Mouse (Mus musculus): ENCODE results near the gene Sgca. TPM values are rescaled to one million over a fixed set of nuclear protein-coding genes. Genes with fewer than 3 reads are reported as not detected.
"Not testable (repeated sequence)": the region's sequence is repeated elsewhere in the genome, so short reads cannot be mapped to it uniquely, and the experiment has no call there.

Sgca gene
- total RNA-seq, 4 experiments from 2014 or later: 0.23 to 0.48 (median 0.25) TPM; not detected in 1

DNA sequence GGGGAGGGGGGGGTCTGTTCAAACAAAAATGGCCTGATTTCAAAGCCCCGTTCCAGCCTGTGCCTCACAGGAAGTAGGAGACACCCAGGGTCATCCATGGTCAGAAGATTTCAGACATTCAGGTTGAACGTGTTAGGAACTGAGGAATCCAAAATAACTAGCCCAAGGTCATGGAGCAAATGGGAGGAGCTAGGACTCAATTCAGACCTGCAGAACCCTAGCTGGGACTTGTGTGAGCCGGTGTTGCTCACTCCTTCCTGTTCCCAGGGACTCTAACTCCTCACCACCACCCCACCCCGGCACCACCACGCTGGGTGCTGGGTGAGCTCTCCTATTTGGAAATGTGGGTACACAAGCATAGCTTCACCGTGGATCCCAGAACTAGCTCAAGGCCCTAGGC, 11.2 kb upstream of the Sgca start:
- DNase-seq (ENCODE audit: low spot score in 2 of 2): no peak

DNA sequence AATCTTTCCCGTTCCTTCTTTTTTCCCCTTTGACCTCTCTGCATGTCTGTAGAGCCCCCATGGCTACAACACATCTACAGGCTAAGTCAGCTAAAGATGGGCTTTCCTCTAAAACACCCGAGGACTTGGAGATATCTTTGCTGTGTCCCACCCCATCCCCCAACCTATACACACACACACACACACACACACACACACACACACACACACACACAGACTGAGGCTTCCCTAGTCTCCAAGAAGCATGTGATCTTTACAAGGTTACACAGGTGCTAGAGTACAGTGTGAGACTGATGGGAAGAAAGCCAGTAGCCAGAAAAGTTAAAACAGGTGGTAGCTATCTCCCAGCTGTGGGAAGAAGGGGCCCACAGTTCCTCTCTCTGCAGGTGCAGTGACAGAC, 10.3 kb upstream of the Sgca start:
- no peak for DNase-seq (ENCODE audit: low spot score in 2 of 2)

DNA sequence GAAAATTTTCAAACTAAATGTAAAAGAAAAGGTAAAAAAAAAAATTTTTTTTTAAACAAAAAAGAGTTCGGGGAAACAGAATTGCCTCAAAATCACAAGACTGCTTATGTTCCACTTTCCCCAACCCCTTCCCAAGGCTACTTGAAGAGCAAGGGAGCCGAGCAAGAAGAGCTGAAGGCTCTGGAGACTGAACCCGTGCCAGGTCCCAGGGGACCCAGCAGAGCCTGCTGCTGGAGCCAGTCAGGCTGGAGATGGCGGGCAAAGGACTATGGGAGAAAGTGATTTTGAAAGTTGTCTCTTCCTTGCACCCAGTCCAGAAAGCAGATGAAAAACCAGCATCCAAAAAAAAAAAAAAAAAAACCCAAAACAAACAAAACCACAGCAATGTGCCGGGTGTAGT, 9.7 kb upstream of the Sgca start:
- no peak for DNase-seq (ENCODE audit: low spot score in 2 of 2)

DNA sequence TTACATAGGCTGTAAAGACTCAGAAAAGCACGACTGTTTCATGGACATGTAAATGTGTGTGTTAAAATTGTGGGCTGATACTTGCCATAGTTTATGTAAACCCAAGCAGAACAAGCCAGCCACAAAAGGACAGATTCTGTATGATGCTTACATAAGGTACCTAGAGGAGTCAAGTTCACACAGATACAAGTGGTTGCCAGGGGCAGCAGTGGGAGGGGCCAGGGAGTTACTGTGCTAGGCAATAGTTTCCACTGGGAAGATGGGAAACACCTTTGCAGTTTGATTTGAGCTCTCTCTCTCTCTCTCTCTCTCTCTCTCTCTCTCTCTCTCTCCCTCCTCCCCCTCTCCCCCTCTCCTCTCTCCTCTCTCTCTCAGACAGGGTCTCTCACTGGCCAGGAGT, 9.0 kb upstream of the Sgca start:
- DNase-seq (ENCODE audit: low spot score in 2 of 2): peak in 1 of 2 experiments; percentile 33

DNA sequence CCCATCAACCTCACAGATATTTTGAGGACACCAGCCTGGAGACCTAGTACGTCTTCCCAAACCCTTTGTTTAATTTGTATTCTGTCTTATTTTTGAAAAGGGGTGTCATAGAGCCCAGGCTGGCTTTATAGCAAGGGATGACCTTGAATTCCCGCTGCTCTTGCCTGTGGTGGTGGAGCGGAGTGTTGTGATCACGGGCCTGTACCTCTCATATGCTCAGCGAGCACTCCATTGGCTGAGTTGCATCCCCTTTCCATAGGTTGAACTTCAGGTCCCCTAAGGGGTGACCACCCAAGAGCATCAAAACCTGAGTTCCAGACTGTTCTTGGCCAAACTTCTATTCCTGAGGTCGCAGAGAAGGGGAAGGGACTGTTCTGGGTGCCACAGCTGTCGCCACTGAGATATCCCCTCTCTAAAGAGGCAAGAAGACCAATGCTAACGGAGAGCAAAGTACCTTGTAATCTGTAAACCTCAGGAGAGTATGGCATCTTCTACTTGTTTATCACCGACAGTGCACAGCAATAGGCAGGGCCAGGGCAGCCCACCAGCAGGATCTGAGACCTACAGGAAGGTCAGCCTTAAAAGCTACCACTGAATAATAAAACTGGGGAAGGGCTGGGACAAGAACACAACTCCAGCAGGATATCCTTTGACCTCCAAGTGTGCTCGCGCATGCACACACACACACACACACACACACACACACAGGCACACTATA, 3.5 kb upstream of the Sgca start:
- DNase-seq (ENCODE audit: low spot score in 2 of 2): peak in 1 of 2 experiments; percentile 7

DNA sequence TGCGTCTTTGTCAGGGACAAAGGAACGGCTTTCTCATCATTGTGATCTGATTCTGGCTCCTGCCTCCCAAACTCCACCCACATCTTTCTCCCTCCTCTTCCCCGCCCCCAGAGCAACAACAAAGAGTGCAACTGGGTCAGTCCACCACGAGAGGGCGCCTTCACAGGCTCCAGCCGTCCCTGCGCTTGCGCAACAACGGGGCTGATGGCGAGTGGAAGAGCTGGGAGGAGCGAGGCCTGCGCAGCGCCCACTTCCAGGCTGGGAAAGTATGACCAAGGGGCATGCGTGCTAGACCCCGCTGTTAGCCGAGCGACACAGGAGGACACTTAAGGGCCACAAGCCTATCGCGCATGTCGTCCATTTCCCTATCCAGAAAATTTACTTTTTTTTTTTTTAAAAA, 2.8 kb upstream of the Sgca start:
- DNase-seq (ENCODE audit: low spot score in 2 of 2): peak; percentile 90 to 94

DNA sequence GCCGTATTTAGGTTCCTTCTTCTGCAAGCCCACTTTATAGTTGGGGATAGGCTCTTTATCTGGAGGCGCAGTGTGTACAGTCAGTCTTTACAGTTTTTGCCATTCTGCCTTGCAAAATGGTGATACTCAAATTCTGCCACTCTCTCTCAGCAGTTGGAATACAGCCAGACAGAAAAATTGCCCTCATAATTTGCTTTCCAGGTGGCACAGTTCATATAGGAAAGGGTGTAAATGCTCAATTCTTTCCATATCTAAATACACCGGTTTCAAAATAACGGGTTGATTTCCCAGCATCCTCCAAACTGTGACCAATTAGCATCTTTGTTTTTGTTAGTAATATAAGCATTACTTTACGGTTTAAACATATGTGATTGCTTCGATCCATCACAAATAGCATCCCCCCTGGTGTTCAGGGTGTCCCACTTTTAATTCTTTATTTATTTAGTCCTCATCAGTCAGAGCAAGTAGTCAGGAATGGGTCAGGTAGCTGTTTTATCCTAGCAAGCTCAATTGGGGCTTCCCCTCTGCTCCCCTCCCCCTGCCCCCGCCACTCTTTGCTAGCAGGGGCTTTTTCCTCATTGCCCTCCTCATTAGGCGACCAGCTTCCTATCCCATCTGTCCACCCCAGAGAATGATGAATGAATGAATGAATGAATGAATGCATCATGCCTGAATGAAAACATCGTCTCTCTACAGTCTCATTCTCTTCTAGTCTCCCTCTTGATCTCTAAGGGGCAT, 2.2 kb upstream of the Sgca start:
- DNase-seq (ENCODE audit: low spot score in 2 of 2): peak in 1 of 2 experiments; percentile 7

DNA sequence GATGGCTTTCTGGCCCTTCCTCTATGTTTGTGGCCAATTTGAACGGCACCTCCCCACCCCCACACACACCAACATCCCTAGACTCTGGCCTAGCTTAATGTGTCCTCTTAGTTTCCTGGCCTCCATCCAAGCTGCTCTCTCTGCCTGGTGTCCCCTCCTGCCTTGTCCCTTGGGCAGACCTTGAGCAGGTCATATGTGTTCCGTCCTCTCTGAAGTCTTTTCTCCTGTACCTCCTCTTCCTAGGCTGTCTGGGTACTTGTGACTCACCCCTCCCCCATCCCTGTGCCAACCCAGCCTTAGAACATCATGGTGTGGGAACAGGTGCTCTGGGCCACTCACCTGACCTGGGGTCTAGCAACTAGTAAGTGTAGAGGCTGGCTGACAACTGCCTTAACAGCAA, 1.2 kb downstream of the Sgca start:
- no peak for DNase-seq (ENCODE audit: low spot score in 2 of 2)

DNA sequence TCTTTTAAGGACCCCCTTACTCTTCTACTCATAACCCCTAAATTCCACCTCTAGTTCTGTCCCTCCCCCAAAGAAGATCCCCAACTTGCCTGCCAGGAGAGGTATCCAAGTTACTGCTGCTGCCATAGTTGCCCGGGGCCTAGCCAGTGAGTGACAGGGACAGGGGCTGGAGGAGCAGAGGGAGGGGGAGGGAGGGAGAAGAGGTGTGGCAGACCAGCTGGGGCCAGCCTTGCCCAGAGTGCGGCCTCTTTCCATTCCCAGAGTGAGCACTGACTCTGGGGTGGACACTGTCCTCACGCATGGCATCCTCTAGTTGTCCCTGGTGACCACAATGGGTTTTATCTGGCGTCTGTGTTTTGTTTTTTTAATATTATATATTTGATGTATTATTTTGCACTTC, 2.8 kb downstream of the Sgca start:
- DNase-seq (ENCODE audit: low spot score in 2 of 2): no peak

DNA sequence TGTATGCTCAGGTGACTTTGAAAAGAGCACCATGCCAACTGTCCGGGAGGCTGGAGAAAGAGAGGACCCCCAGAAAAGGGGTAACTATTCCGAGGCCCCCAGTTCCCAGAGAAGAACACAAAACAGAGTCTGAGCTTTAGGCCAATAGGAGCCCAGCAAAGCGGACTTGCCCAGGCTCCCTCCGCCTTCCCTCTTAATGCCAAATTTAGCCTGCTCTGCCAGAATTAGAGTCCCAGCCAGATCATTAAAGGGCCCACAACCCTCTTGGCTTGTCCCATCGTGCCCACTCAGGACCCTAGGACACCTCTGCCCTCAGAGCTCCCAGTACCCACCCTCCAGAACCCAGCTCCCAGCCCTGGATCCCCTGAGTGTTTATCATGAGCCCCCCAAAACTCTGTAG, 3.2 kb downstream of the Sgca start:
- DNase-seq (ENCODE audit: low spot score in 2 of 2): no peak

DNA sequence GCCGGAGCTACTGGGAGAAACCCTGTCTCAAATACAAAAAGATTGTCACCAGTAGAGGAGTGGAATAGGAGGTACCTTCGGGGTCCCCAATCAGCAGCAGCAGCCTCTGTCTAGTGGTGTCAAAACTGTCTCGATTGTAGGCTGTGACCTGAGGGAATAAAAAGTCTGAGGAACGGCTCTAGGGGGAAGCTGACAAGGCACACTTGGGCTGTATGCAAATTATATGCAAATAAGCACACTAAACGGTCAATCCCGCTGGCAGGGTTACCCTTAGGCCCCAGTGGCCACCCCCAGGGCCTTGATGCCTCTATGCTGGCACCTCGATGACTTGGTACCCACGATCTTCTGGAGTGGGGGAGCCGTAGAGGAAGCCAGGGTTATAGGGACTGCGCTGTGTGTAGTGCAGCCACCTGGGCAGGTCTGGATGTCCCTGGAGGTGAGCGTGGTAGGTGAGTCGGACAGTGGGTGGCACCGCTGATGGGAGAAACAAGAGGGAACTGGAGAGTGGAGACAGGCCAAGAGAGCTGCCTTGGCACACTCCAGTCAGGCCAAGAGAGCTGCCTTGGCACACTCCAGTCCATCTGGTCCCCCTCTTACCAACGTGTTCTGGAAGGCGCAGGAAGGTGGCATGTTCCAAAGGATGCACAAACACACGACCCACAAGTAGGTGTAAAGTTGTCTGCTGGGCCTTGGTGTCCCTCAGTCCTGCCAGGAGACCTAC, 4.1 kb downstream of the Sgca start:
- no peak for DNase-seq (ENCODE audit: low spot score in 2 of 2)

DNA sequence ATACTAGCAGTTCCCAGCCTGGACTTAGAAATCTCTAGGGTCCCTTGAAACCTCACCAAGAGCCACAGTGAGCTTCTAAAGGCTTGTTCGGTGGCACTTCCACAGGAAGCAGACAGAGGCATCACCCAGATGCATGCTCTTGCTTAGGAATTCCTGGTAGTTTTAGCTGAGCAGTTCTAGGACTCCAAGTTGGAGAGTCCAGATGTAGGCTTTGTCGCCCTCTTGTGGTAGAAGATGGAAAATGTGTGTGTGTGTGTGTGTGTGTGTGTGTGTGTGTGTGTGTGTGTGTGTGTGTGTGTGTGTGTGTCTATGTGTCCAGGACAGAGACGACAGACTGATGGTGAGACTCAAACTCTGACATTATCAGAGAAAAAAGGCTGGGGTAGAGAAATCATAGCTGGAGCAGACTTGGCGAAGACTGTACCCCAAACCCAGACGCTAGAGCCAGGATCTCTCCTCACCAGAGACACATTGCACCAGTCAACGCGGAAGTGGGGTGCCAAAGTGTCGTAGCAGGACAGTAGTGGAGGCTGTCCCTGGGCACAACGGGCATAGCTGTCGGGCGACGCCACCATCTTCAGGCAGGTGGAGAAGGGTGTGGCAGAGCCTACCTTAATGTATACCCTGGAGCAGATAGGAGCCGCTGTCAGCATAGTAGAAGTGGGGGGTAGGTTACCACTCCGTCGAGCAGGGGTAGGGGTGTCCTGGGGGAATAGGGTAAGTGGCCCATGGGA, 5.8 kb downstream of the Sgca start:
- peak in 1 of 2 experiments; percentile 63 for DNase-seq (ENCODE audit: low spot score in 2 of 2)

DNA sequence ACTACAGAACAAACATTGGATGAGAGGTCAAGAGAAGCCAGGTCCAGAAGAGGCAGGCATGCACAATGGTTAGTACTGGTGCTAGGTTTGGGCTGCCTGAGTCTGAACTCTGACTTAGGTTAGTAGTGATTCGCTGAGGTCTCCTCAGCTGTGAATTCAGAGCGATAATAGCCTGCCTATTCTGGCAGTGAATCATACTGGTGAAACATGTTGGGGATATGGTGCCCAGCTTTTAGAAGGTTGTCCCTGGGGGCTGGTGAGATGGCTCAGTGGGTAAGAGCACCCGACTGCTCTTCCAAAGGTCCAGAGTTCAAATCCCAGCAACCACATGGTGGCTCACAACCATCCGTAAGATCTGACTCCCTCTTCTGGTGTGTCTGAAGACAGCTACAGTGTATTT, 6.4 kb downstream of the Sgca start:
- DNase-seq (ENCODE audit: low spot score in 2 of 2): not testable (repeated sequence)

DNA sequence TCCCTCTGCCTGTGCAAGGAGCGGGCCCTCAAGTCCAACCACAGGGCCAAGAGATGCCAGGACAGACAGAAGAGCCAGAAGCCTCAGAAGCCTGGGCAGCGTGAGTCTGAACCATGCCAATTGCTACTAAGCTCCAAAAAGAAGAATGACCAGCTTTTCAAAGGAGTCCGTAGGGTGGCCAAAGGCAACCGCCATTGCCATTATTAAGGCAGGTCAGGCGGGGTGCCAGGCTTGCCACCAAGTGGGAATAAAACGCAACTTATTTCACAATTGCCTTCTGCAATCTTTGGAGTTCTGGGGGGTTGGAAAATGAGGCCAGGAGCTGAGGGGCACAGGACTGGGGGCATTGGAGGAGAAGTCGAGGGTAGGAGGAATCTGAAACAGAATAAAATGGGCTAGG, 7.9 kb downstream of the Sgca start:
- DNase-seq (ENCODE audit: low spot score in 2 of 2): no peak

DNA sequence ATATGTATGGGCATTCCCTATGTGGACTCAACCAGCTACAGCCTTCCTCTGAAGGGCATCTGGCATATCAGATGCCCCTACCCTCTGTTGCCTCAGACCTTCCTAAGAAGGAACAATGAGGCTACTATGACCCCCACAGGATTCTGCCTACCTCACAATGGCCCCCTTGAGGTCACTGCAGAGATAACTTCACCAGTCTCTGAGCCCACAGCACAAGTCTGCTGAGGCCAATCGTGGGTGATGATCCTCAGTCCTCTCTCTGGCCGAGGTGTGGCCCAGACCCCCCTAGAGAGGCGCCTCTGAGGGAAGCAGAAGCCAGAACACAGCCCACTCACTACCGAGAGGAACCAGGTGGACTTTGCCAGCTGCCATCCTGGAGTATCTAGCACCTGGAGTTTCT, 8.7 kb downstream of the Sgca start, which contains the start of gene Hils1:
TSS of gene Hils1 (plus strand) at position 175 of the 400 bp plus-strand sequence.
- DNase-seq (ENCODE audit: low spot score in 2 of 2): no peak

DNA sequence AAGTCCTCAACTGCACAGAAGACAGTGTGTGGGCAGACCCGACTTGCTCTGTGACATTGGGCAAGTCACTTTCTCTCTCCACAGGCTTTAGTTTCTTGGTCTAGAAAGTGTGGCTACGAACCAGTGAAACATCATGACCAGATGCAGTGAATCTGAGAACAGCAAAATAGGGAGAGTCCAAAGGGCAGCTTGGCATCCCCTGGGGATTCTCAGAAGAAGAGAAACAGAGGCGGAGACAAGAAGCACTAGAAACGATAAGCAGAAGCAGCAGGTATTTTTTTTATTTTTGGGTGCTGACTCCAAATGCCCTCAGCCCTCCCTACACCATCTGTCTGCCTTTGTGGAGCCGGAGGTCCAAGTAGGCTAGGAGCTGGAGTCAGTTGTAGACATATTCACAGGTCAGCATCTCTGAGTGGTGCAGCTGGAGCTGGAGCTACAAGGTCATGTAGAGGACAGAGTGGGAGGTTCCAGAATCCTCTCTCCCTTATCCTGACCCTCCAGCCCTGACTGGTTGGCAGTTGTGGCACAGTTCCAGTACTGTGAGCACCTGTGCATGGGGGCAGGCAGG, 13.5 kb downstream of the Sgca start:
- DNase-seq (ENCODE audit: low spot score in 2 of 2): no peak

DNA sequence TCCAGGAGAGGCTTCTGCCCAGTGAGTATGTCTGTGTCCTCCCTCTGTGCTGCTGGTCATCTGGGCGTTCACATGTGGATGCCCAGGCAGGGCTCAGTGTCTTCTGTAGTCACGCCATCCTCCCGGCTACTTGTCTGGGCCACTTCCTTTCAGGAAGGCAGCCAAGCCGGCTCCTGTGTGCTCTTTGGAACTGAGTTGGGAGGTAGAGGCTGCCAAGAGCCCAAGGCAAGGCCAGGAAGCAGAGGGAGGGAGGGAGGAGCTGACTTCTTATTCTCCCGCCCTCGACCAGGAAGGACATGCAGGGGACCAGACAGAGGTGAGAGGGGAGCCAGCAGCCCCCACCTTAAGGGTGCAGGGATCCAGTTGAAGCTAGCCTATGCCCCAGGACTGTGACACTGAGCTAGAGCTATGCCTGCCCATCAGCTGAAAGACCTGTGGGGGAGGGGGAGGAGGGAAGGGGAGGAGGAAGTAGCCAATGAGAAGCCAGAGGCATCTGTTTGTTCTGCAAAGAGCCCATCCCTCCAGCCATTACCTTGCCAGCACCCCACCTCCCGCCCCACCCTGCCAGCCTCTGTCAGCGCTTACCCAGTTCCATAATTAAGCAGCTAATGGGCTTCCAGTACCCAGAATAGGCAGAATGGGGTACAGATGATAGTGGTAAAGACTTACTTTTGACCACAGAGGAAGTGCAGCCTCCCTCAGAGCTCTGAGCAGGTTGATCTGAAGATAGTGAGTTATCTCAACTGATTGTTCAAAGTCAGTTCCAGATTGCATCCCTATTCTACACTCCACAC, 17.9 kb downstream of the Sgca start:
- no peak for DNase-seq (ENCODE audit: low spot score in 2 of 2)

DNA sequence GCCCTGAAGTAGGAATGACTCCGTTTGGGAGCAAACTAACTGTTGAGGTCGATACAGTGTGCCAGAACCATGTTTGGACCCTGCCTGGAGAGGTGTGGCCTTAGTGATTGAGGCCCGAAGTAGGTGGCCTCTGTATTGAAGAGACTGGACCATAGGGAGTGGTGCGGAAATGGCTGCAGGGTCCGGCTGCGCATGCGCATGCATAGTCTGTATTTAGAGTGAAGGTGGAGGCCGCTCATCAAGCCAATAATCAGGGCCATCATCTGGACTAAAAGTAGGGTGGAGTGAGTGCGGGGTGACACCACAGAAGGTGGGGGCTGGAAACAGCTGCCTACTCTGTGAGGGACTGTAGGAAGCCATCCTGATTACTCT, 18.4 kb downstream of the Sgca start:
- no peak for DNase-seq (ENCODE audit: low spot score in 2 of 2)

DNA sequence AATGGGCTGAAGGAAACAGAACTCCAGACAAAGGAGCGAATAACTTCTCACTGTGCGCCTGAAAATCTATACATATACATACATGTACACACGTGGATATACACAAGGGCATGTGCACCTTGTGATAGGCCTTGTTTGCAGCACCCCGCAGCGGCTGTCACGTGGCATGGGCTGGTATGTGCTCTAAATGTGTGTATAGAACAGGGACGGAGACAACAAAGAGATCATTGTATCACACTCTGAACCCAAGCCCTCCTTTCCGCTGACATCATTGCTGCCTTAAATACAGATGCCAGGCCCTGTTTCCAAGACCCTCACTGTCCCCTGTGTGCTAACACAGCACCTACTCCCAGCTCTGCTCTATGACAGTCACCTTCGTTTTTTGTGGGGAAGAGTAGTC, 21.0 kb downstream of the Sgca start:
- no peak for DNase-seq (ENCODE audit: low spot score in 2 of 2)

DNA sequence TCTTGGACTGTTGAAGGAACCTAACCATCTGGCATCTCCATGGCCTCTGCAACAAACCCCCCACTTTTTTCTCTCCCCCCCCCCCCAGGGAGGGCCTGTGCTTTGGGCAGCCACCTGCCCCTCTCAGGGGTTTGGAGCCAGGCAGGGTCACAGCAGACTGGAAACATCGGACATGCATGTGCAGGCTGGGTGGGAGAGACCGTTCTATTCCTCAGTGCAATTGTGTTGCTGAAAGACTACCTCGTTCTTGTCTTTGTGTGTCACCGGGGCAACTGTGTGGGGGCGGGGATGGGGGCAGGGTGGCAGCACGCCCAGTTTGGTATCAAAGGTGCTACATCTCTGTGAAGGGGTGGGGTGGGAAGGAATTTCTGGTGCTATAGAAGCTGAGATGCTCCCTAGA, 24.0 kb downstream of the Sgca start:
- DNase-seq (ENCODE audit: low spot score in 2 of 2): no peak

DNA sequence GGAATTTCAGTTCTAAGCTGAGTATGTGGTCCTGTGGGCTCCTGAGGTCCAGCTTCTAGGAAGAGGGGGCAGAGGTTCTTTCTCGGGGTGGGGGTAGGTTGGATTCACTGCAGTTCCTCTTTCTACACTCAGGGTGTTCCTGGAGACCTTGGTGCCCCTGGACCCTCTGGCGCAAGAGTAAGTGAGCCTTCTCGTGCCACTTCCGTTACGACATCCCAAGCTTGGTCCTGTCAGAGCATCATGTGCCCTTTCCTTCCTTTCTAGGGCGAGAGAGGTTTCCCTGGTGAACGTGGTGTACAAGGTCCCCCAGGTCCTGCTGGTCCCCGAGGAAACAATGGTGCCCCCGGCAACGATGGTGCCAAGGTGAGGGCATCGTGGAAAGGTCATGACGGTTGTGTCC, 30.9 kb downstream of the Sgca start:
- DNase-seq (ENCODE audit: low spot score in 2 of 2): no peak

Measured in left cerebral cortex, adult 8-10 months (tissue).